Mouse (Mus musculus) forebrain, postnatal 0 days (tissue): ENCODE data around the gene Mtmr2. TPM values are rescaled to one million over a fixed set of nuclear protein-coding genes. Genes with fewer than 3 reads are reported as not detected.

Experiments used
- ATAC-seq: fragments of 200-750 bp; cut with Nextera tagmentation; 2 replicates; pipeline ENCODE4 v1.8.0; 2017; ENCODE audit warnings: mild to moderate bottlenecking, moderate library complexity
- DNase-seq: peaks from one replicate; pipeline ENCODE4 v3.0.0-alpha.2; 2015
- H3K27ac ChIP-seq: fragments of 300-500 bp; sonication (generic); 2 replicates; pipeline ENCODE4 v1.5.1; 2014; ENCODE audit warnings: low read depth, mild to moderate bottlenecking, antibody characterized with exemption, low read length, moderate library complexity, mixed read lengths
- H3K27me3 ChIP-seq: fragments of 300-500 bp; sonication (generic); 2 replicates; pipeline ENCODE4 v1.6.1; 2014; ENCODE audit warnings: mild to moderate bottlenecking, low read length, mixed read lengths; ENCODE audit not compliant: insufficient read depth
- H3K36me3 ChIP-seq: fragments of 300-500 bp; sonication (generic); 2 replicates; pipeline ENCODE4 v1.6.1; 2014; ENCODE audit warnings: mild to moderate bottlenecking, moderate library complexity; ENCODE audit not compliant: insufficient read depth
- H3K4me1 ChIP-seq: fragments of 300-500 bp; sonication (generic); 2 replicates; pipeline ENCODE4 v1.6.1; 2014; ENCODE audit warnings: antibody characterized with exemption; ENCODE audit not compliant: insufficient read depth
- H3K4me2 ChIP-seq: fragments of 300-500 bp; sonication (generic); 2 replicates; pipeline ENCODE4 v1.6.1; 2014; ENCODE audit warnings: low read depth, mild to moderate bottlenecking, moderate library complexity
- H3K4me3 ChIP-seq: fragments of 300-500 bp; sonication (generic); 2 replicates; pipeline ENCODE4 v1.5.1; 2014; ENCODE audit warnings: low read depth, low read length, mixed read lengths
- H3K9ac ChIP-seq: fragments of 300-500 bp; sonication (generic); 2 replicates; pipeline ENCODE4 v1.6.1; 2014; ENCODE audit warnings: mild to moderate bottlenecking
- H3K9me3 ChIP-seq: fragments of 300-500 bp; sonication (generic); 2 replicates; pipeline ENCODE4 v1.6.1; 2016; ENCODE audit warnings: low read length
- CTCF ChIP-seq: sonication (generic); IDR thresholded peaks from 2 replicates; pipeline ENCODE4 v1.5.1; 2016; ENCODE audit warnings: antibody characterized with exemption, control low read depth, low read depth
- WGBS: fragments of 180-500 bp; shearing (Covaris S2); extraction: QIAGEN DNeasy Blood & Tissue Kit; methylation state at CpG from one replicate; pipeline ENCODE4 v1.1.7; 2014; 5-methylcytosine and 5-hydroxymethylcytosine counted together
- polyA plus RNA-seq: library from polyadenylated mRNA; unstranded; fragments of >200 nt; fragmentation: Nextera tagmentation; extraction: Ambion mirVana; gene quantifications from 2 replicates; pipeline ENCODE4 v1.2.1, GENCODE M21; 2015
- total RNA-seq: library from RNA; depleted of rRNA; stranded (reverse); fragments of >200 nt; gene quantifications from 2 replicates; pipeline ENCODE4 v1.2.3, GENCODE M21; 2014; rRNA removed

The Mtmr2 gene
- total RNA-seq: 44.2 and 50.3 TPM in 2 replicates
- polyA plus RNA-seq: 44.2 and 53.5 TPM in 2 replicates

DNA sequence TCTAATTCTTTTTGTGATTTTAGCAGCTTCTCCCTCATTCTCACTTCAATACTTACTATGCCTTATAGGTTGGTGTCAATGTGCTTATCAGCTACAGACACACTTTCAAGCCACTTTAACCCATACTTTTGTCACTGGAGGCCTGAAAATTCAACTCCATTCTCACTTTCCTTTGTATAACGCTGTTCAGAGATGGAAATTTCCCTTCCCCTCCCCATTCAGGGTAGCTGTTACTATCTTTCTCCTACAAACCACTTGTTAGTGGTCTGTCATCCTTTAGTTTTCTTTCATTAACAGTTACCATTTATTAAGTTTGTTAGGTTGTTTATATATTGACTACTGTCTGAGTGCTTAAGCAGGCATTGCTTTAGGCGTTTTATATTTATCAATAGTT is at the start of gene Mtmr2:
TSS of gene Mtmr2 (plus strand) at position 7 of the 394 bp plus-strand sequence.
- Histone ChIP-seq H3K9ac (peak within 1 kb of the TSS; percentile 90), H3K4me3 (peak within 1 kb of the TSS; percentile 78), H3K36me3 (no peaks in the 10 kb centered on the region), H3K27ac (peak within 1 kb of the TSS; percentile 89), H3K4me1 (peaks cover 9% of the 10 kb centered on the region; the same call in 1 of the 2 replicates), H3K4me2 (peak within 1 kb of the TSS; percentile 69), H3K27me3 (no peaks in the 10 kb centered on the region), H3K9me3 (no peaks in the 10 kb centered on the region)
- no peak for DNase-seq
- WGBS: 41% methylated on average over 2 of the region's 2 CpGs
- TF ChIP-seq CTCF: no peak
- no peak for ATAC-seq

GRCm38 (mm10) chr9:13699061-13699780 is 49.0 kb upstream of the Mtmr2 start:
- H3K27me3 ChIP-seq: no peaks in the 10 kb centered on the region
- DNase-seq (peak; percentile 26), ATAC-seq (peak; percentile 77)
- H3K4me2 ChIP-seq: no peak overlapping the region
- no peak overlapping the region for H3K27ac ChIP-seq
- 14% methylated on average over 14 of the region's 14 CpGs for WGBS
- no peaks in the 10 kb centered on the region; the same call in 1 of the 2 replicates for H3K36me3 ChIP-seq
- 0 out of 2 replicates have a peak, but pooled peaks cover 7% of the 10 kb centered on the region for H3K4me1 ChIP-seq
- H3K9ac ChIP-seq: no peak overlapping the region
- TF ChIP-seq CTCF: no peak
- no peaks in the 10 kb centered on the region for H3K9me3 ChIP-seq
- no peak overlapping the region for H3K4me3 ChIP-seq

GRCm38 (mm10) chr9:13699781-13700116 is 48.5 kb upstream of the Mtmr2 start:
- Histone ChIP-seq H3K4me2 (no peak overlapping the region), H3K9me3 (no peaks in the 10 kb centered on the region), H3K4me3 (no peak overlapping the region), H3K4me1 (0 out of 2 replicates have a peak, but pooled peaks cover 4% of the 10 kb centered on the region), H3K27me3 (no peaks in the 10 kb centered on the region), H3K36me3 (no peaks in the 10 kb centered on the region; the same call in 1 of the 2 replicates), H3K9ac (no peak overlapping the region), H3K27ac (no peak overlapping the region)
- WGBS: 33% methylated on average over 5 of the region's 5 CpGs
- TF ChIP-seq CTCF: no peak
- no peak for ATAC-seq
- DNase-seq: no peak

DNA sequence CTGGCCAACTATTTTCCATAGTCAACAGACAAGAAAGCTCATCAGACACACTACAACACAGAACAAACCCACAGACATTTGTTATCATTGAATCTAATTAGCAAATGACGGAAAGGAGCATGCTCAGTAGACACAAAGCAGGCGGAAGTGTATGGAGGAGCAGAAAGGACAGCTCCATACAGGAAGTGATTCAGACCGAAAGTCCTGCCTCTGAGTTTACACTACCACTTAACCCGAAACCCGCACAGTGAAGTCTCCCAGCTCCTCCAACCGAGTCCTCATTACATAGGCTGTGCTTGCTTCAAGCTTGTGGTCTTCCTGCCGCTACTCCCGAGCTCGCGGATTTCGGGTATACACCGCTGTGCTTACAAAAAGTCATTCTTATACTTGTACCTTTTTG is 46.4 kb upstream of the Mtmr2 start:
- TF ChIP-seq CTCF: no peak
- 96% methylated on average over 12 of the region's 12 CpGs for WGBS

GRCm38 (mm10) chr9:13703100-13703499 is 45.1 kb upstream of the Mtmr2 start:
- Histone ChIP-seq H3K27ac (no peak overlapping the region), H3K4me1 (no peaks in the 10 kb centered on the region), H3K36me3 (no peaks in the 10 kb centered on the region; the same call in 1 of the 2 replicates), H3K9me3 (no peaks in the 10 kb centered on the region), H3K9ac (no peak overlapping the region), H3K27me3 (no peaks in the 10 kb centered on the region), H3K4me3 (no peak overlapping the region), H3K4me2 (no peak overlapping the region)
- 96% methylated on average over 2 of the region's 2 CpGs for WGBS
- no peak for DNase-seq
- TF ChIP-seq CTCF: no peak
- ATAC-seq: no peak

More for the DNA sequence above, 46.4 kb upstream of the Mtmr2 start:
- Histone ChIP-seq H3K4me3 (no peak overlapping the region), H3K27me3 (no peaks in the 10 kb centered on the region), H3K4me2 (no peak overlapping the region), H3K27ac (no peak overlapping the region), H3K4me1 (0 out of 2 replicates have a peak, but pooled peaks cover 4% of the 10 kb centered on the region), H3K9ac (no peak overlapping the region), H3K36me3 (no peaks in the 10 kb centered on the region; the same call in 1 of the 2 replicates), H3K9me3 (no peaks in the 10 kb centered on the region)
- no peak for DNase-seq
- ATAC-seq: no peak

DNA sequence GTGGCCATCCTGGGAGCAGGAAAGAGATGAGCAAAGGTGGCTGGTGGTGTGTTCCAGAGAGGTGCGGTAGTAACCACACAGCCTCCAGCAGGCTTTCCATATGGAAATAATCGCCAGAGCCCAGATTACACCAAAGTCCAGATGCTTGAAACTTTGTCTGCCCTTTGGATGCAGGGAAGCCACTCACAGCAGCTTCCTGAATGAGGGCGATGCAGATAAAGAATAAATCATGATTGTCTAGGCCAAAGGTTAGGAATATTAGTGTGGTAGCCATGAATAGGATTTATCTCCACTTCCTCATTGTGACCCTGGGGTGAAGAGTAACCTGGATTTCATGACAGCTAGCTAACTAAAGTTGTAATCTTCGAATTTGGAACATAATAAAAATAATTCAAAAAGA is 43.3 kb upstream of the Mtmr2 start:
- Histone ChIP-seq H3K9ac (no peak overlapping the region), H3K9me3 (no peaks in the 10 kb centered on the region), H3K4me1 (no peaks in the 10 kb centered on the region), H3K27me3 (no peaks in the 10 kb centered on the region), H3K36me3 (no peaks in the 10 kb centered on the region; the same call in 1 of the 2 replicates), H3K4me3 (no peak overlapping the region), H3K4me2 (no peak overlapping the region), H3K27ac (no peak overlapping the region)
- ATAC-seq (no peak), DNase-seq (no peak)
- TF ChIP-seq CTCF: no peak
- 91% methylated on average over 4 of the region's 4 CpGs for WGBS

DNA sequence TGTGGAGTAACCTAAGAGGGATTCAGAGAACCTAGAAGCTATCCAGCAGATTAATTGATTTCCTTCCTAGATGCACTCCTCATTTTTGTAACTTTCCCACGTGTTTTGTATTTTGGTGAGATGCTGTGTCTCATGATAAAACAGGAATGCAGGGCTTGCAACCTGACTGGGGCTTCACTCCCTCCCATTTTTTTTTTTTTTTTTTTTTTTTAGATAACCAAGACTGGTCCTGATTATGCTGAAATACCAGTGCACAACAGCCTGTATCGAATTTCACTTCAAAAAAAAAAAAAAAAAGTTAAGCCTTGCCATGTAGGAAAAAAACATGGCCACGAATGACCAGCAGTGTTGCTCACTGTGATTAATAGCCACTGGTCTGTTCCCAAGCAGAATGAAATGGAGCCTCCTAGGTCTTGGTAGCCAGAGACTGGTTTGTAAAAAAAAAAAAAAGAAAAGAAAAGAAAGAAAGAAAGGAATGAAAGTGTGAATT is 41.1 kb upstream of the Mtmr2 start:
- 41% methylated on average over 3 of the region's 3 CpGs for WGBS
- DNase-seq (no peak), ATAC-seq (no peak)
- H3K9me3 ChIP-seq: no peaks in the 10 kb centered on the region
- no peak for TF ChIP-seq CTCF
- H3K27ac ChIP-seq: no peak overlapping the region
- no peak overlapping the region for H3K4me2 ChIP-seq
- H3K36me3 ChIP-seq: no peaks in the 10 kb centered on the region; the same call in 1 of the 2 replicates
- H3K4me1 ChIP-seq: no peaks in the 10 kb centered on the region
- no peak overlapping the region for H3K9ac ChIP-seq
- no peak overlapping the region for H3K4me3 ChIP-seq
- no peaks in the 10 kb centered on the region for H3K27me3 ChIP-seq
